Mouse (Mus musculus): Measurements from ENCODE around the gene Irf9.

GRCm38 (mm10) chr14:55641291-55641690 is 37.9 kb downstream of the Irf9 start:
- TF ChIP-seq POLR2A (IDR thresholded peaks at IDR 0.05; ENCODE audit: low read depth, low read length): no peak
- no peak for TF ChIP-seq CTCF (conservative IDR thresholded peaks at IDR 0.05; ENCODE audit: insufficient read depth, insufficient read length, low read depth, low read length)
